Mouse (Mus musculus): ENCODE results near the gene Rnf227.

The Rnf227 gene

DNA sequence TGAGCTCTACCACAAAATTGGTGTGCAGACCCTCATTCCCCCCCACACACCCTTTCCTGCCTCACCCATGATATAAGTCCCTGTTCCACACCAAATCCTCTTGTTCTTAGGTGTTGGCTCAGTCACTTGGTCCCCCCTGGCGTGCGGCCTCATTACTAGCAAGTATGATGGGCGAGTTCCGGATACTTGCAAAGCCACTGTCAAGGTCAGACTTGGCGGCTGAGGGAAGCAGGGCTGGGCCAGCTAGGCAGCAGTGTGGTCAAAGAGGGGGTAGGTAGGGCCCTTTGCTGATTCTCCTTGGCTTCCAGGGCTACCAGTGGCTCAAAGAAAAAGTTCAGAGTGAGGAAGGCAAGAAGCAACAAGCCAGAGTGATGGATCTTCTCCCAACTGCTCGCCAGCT, 9.1 kb upstream of the Rnf227 start:
- no peak for DNase-seq (ENCODE audit: low spot score in 2 of 2)

DNA sequence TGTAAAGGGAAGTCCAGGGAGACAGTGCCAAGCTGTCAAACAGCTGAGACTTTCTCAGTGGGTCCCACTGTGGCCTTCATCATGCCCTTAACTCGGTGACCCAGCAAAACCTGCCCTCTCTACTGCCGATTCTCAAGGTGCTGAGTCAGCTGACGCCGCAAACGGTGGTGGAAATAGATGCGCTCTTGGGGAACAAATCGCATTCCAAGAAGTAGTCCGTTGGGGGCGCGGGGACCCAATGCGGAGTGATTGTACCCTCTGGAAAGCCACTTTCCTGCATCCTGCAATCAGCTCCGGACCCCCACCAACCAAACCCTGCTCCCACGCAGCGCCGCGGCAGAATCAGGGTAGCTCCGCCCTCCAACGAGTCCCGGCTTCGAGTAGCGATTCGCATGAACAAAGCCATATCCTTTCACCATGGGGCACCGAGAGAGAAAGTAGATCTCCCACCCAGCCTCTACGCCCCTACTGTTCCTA, 8.3 kb upstream of the Rnf227 start:
- peak; percentile 24 to 60 for DNase-seq (ENCODE audit: low spot score in 2 of 2)

DNA sequence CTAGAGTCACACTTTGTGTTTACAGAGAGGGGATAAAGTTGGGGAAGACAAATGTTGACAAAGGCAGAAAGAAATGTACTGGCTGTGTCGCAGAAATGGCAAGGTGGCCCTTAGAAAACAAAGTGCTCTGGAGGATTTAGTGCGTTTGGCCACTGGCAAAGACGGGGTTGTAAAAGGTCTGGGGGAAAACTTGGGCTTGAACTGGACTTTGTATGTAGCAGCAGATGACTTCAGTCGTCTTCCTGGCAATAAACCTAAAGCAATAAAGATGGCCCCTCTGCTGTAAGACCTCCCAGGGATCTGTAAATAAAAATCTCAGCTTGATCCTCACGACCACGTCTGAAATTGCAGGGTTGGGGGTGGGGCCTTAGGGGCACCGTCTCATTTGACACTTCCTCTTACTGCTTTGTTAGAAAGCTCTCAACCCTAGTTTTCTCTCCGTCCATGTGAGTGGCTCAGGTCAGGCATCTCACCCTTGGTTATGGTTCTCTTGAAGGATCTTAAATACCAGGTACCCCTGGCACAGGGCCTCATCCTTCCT, 7.5 kb upstream of the Rnf227 start:
- no peak for DNase-seq (ENCODE audit: low spot score in 2 of 2)

DNA sequence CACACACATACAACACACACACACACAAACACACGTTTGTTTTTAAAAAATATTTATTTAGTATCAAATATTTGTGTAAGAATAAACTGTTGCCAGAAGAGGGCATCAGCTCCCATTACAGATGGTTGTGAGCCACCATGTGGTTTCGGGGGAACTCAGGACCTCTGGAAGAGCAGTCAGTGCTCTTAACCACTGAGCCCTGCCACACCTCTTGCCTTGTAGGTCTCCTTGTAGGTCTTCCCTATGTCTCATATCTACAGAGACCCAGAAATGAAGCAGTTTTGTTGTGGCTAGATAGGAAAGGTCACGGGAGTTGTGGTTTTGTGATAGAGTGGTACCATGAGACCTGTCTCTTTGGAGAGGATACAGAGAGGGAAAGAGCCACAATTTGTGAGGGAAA, 6.3 kb upstream of the Rnf227 start:
- no peak for DNase-seq (ENCODE audit: low spot score in 2 of 2)

DNA sequence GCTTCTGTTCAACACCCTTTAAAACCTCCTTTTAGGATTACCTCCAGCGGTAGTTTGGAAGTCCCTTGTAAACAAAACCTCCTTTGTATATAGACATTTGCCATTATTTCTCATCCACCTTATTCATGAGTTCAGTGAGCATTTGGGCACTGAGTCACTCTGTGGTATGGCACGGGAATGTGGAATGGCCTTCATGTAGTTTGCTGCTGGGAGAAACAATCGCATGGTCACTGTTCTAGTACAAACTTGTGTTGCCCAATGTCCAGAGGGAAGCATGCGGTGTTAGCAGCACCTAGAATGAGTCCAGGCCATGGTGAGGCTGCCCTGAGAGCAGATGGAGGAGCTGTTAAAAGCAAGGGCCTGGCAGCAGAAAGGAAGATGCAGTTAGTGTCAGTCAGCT, 5.5 kb upstream of the Rnf227 start:
- no peak for DNase-seq (ENCODE audit: low spot score in 2 of 2)

DNA sequence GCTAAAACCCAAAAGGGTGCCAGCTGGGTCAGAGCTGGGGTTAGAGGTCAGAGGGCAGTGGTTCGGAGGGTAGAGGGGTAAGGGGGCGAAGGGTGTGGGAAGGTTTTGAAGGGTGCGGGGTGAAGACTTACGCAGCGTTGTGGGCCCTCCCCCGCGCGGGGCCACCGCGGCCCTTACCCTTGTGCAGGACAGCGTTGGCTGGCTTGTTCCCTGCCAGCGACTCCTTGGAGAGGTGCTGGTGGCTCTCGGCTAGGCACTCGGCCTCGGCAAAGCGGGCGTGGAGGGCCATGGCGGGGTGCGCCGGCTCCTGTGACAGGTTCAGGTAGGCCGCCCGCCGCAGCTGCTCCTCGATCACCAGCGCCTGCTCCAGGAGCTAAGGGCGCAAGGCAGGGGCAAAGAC, 6.2 kb downstream of the Rnf227 start:
- DNase-seq (ENCODE audit: low spot score in 2 of 2) = no peak

DNA sequence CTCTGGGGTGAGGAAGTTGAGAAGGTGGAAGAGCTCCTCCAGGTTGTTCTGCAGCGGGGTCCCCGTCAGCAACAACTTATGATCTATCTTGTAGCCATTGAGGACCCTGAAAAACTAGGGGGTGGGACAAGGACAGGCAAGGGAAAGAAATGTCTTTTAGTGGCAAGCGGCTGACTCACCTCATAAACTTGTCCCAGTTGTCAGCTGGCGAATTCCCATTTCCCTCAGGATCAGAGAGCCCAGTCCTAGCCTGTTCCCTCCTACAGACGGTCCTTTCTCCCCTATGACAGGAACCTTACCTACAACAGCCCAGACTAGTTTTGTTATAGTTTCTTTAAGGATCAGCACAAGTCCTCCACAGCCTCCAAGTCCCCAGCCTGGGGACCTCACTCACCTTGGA, 16.3 kb downstream of the Rnf227 start:
- no peak for DNase-seq (ENCODE audit: low spot score in 2 of 2)

DNA sequence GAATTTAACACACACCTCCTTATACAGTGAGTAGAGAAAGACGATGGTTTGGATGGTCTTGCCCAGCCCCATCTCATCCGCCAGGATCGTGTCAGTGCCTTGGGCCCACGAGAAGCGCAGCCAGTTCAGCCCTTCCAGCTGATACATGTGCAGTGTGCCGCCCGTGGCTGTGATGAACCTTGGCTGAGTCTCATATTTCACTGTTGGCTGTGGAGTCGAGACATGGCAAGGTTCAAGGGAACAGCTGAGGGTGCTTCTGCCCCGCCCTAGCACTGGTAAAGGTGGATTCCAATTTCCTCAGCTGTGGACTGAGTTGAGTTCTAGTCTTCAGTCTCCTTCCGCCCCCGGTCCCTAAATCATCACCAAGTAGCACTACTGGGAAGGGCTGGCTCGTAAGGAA, 17.4 kb downstream of the Rnf227 start:
- DNase-seq (ENCODE audit: low spot score in 2 of 2) = no peak

DNA sequence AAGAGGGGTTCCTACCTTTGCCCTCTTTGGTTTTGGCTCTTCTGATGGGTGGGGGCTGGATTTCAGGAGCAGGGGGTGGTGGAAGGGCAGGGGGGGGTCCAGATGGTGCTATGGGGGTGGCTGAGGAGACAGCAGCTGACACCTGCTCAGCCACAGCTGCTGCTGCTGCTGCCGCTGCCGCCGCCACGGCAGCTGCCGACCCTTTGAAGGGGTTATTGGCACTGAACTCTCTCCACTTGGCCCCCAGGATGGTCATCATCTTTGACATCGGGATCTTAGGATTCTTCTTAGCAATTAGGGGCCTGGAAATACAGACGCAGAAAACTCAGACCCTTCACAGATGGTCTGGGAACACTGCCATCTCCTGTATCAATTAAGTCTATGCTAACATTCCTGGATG, 21.8 kb downstream of the Rnf227 start:
- DNase-seq (ENCODE audit: low spot score in 2 of 2) = no peak

DNA sequence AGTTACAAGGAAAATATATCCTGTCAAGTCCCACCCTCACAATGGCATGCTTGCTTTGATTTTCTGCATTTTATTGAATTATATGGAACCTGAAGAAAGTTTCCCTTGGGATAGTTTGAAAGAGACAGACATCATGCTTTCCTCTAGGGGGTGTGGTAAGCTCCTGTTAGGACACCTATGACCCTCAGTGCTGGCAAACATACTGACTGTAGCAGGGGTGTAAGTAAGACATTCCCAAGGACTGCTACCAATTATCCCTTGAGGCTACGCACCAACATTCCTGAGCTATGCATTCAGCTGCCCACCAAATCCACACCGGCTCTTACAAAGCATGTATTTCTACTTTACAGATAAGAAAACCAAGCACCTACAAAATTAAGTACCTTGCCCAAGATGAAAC, 22.2 kb downstream of the Rnf227 start:
- DNase-seq (ENCODE audit: low spot score in 2 of 2) = no peak

DNA sequence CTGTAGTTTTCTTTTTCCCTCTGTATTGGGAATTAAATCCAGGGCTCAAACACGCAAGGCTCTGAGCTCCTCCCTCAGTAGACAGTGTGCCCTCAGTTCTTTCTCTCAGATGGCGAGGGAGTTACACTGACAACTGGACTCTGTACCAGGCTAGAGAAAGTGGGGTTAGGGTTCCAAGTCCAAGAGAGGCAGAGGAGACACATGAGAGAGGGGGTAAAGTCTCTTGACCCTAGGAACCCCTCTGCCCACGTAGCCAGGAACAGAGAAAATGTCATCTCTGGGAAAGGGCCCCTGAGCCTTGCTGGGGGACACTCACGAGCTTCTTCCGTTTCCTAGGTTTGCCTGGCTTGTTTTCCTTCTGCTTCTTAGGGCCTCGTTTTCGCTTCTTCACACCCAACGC, 24.1 kb downstream of the Rnf227 start:
- no peak for DNase-seq (ENCODE audit: low spot score in 2 of 2)

DNA sequence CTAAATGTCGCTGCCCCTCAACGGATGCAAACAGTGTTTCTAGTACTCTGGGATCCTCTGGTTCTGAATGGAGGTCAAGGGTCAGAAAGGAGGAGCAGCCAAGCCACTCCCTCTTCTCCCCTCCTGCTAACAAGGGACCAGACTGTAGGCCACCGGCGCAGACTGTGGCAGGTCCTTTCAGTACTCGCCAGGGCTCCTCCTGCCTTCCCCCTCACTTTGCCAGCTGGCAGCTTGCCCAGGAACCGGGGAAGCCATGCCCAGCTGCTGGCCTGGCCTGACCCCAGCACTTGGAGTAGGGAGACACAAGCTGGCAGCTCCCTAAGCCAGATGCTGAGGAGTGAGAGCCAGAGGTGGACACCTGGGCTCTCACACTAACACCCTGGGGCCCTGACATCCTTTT, 24.6 kb downstream of the Rnf227 start:
- peak; percentile 30 to 58 for DNase-seq (ENCODE audit: low spot score in 2 of 2)

DNA sequence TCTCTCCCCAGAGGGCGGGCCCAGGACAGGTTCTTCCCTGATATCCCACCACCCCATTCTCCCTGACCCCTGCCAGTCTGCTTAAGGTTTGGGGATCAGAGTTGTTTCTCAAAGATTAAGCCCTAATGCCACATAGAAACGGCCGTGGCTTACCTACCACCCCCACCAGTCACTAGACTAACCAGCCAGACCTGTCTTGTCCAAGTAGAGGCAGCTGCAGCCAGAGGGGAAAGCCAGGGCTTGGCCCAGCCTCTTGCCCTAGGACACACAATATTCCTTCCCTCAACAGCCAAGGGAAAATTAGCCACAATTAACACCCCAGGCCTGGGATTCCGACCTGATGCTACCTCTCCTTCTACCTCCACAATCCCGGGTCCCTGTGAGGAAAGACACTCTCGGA, 25.5 kb downstream of the Rnf227 start:
- no peak for DNase-seq (ENCODE audit: low spot score in 2 of 2)

DNA sequence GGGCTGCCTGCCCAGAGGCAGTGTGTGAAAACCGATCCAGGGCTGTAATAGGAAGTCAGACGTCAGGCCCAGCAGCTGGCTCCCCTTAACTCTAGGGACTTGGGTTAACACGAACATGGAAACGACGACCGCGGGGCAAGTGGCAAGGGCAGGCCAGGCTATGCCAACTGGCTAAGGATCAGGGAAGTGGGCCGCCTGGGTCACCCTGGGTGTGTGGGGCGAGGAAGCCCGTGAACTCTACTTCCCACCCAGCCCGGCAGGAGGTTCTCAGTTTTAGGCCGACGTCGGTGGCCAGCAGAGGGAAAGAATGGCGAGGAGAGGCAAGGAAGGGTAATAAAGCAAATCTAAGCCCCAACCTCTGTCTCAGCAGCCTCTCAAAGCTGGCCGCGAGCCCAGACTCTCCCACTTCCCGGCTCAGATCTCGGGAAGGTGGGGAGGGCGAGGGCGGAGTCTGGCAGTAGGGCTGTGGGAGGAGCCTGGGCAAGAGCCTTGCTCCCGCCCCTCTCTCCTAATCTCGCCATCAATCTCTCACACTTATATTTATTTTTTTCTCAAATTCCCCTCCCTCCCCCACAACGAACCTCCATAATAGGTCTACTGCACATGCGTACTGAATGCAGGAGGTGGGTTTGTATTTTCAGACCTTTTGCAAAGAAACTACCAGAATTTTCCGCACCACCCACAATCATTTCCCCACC, 26.0 kb downstream of the Rnf227 start:
- peak; percentile 62 to 66 for DNase-seq (ENCODE audit: low spot score in 2 of 2)

DNA sequence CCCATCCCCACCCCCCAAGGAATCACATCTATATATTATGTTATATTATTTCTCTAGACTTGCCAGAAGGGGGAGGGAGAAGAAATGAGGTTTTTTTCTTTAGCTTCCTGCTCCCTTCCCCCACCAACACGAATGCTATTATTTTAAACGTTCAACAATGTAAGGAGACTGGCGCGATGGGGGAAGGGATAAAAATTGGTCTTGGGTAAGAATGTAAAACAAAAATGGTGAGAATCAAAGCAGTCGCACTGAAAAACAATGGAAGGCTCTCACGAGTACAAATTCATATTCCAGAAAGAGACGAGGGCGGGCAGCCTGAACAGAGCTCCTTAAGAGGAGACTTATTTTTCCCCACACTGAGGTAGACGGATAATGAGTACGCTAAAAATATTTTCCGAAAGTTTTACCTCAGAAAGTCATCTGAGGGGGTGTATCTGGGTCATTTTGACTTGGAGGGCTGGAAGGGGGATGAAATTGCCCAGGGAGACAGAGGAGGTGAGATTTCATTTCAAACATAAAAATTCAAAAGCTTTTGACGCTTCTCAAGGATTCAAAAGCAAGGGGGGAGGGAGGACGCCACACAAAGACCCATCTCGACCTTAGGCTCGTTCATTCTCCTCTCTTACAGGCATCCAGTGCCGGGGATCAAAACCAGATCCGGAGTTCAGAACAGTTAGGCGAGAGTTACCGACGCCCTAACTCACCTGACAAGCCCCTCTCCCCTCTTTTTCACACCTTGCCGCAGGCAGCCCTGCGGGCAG, 26.8 kb downstream of the Rnf227 start:
- DNase-seq (ENCODE audit: low spot score in 2 of 2) = no peak

DNA sequence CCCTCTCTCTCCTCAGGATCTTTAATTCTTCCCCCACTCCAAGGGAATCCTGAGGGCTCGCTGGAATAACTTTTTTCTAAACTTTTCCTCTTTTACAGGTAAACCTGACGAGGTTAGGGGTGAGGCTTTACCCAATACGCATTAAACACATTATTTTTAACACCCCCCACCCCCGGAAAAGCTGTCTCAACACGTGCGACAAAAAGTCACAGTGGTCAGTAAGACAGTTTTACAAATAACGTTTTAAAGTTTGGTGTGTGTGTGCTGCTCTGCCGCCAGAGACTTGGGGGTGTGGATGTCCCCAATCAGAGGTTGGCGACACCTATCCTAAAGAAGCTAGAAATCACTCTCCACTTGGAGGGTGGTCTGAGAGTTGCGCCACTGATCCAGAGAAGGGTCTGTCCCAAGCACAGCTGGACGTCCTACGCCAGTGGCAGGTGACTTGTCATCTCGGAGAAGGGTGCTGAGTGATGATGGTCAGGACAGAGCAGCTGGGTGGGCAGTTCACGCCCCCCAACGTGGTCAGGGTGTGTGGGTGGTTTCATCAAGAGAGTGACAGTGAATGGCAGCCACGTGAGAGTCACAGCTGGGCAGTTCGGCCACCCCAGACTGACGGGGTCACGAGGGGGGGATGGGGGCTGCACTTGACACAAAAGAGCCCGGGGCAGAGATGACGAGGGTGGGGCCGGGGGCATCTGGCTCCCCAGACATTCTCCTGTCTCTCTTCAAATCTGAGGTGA, 27.5 kb downstream of the Rnf227 start:
- peak in 1 of 2 experiments; percentile 11 for DNase-seq (ENCODE audit: low spot score in 2 of 2)

DNA sequence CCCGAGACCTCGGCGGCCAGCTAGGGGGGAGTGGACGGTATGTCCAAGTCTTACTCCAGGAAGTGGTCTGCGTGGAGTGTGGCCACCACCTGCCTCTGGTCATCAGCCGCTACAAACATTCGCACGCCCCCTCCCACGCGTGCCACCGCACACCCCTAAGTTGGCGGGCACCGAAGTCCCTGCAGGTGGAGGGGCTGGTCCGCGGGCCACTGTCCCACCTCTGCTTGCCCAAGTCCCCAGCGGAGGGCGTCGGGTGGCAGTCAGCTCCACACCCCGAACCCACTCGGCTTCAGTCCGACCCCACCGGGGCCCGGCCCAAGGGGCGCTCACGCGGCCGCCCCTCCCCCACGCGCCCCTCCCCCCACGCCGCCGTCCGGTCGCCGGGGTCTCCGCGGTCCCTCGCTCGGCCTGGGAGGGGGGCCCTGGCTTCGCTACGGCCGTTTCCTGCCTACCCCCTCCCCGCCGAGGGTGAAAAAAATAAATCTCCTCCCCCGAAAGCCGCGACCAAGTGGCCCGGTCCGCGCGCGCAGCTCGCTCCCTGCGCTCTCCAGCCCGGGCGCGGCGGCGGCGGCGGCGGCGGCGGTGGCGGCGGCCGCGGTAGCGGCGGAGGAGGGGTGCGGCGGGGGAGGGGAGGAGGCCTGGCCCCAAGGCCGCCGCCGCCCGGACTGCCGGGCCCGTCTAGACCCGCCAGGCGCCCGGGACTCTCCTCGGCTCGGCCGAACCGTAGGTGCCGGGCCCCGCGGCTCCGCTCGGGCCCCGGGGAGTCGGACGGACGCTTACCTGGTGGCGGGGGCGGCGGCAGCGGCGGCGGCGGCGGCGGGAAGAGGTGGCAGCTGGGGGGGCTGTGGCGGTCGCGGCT, 28.3 kb downstream of the Rnf227 start:
- peak in 1 of 2 experiments; percentile 42 for DNase-seq (ENCODE audit: low spot score in 2 of 2)

DNA sequence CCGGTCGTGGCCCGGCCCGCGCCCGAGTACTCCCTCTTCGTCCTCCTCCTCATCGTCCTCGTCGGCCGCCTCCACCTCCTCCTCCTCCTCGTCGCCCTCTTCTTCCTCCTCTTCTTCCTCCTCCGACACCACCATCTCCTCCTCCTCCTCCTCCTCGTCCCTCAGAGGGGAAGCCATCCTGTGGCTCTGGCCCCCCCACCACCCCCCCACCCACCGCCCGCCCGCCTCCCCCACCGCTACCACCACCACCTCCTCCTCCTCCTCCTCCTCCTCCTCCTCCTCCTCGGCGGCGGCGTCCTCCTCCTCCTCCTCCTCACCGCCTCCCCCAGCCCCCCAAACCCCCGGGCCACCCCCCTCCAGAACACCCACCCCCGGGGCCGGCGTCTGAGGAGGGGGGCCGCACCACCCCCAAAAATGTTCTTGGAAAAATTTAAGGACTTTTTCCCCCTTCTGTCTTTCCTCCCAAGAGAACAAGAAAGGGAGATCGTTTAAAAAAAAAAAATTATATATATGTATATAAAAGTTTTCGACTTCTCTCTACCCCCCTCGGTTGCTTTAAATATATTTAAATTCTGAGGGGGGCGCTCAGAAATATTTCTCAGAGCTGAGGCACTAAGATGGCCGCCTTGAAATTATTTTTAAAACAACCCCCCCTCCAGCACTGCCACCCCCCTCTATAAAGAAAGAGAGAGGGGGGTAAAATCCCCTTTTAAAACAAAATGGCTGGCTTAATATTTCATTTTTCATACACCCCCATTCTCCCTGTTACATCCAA, 29.1 kb downstream of the Rnf227 start, which contains the start of gene Chd3:
Gene Chd3 (minus strand): TSS at position 192 of the 775 bp plus-strand sequence.
- no peak for DNase-seq (ENCODE audit: low spot score in 2 of 2)

DNA sequence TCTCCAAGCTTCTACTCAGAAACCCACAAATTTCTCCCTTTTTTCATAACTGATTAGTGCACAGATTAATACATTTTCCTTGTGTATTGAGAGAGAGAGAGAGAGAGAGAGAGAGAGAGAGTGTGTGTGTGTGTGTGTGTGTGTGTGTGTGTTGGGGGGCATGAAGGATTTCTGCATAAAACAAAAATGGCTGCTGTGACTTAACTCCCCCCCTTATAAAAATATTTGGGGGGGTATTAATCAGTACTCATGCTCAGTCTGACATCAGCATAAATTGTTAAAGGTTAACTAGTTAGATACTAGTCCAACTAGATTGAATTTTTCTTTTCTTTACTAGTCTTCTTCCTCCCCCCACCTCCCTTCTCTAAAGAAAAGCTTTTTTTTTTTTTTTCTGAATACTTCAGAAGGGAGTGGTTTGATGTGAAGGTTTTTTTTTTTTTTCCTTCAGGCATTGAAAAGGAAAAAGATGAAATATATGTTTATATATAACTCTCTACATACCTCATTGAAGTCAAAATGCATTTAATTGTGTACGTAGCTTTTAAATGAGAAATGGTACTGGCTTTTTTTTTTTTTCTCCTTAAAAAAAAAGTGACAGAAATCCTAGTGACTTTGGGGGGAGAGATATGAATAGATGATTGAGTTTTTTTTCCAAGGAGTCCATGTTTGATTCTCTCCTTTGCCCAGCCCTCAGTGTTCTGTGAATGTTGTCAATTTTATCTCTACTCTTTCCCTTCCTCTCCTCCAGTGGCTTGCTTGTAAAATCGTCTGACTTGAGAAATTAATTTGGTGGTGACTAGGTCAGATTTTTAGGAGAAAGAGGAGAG, 29.9 kb downstream of the Rnf227 start:
- no peak for DNase-seq (ENCODE audit: low spot score in 2 of 2)

DNA sequence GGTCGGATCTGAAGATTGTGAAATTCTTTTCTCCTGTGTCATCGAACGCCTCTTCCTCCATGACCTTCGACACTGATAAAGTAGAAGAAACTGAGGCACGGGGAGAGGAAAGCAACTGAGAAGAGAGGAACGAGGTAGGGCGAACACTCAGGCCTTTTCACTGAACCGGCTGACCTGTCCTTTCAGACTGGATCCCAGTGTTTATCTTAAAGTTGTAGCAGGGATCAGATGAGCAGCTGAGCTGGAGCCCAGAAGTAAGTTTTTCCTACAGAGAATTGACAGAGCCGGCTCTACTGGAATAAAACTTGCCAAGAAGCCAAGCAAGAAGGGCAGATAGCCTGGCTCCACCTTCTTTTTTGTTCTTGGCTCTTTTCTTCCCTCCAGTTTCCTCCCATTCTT, 30.6 kb downstream of the Rnf227 start:
- no peak for DNase-seq (ENCODE audit: low spot score in 2 of 2)

Data from spleen, postnatal 14 days (tissue).